Mouse (Mus musculus) stomach, embryonic 16.5 days (tissue): ENCODE data around the gene Vegfa. TPM values are rescaled to one million over a fixed set of nuclear protein-coding genes. Genes with fewer than 3 reads are reported as not detected.
A peak's percentile ranks its signal among the peaks of the same experiment; 100 is the strongest.

Experiments used
- ATAC-seq: fragments of 200-750 bp; cut with Nextera tagmentation; 2 replicates; pipeline ENCODE4 v1.8.0; 2017; ENCODE audit warnings: moderate number of reproducible peaks, moderate TSS enrichment; ENCODE audit not compliant: insufficient read depth, low FRiP score
- H3K27ac ChIP-seq: fragments of 300-500 bp; sonication (generic); 2 replicates; pipeline ENCODE4 v1.5.1; 2014; ENCODE audit warnings: low read length
- H3K27me3 ChIP-seq: fragments of 300-500 bp; sonication (generic); 2 replicates; pipeline ENCODE4 v1.6.1; 2014; ENCODE audit warnings: low read length, control low read depth, mixed read lengths; ENCODE audit not compliant: control insufficient read depth, insufficient read depth
- H3K36me3 ChIP-seq: fragments of 300-500 bp; sonication (generic); 2 replicates; pipeline ENCODE4 v1.6.1; 2014; ENCODE audit warnings: low read length; ENCODE audit not compliant: control insufficient read depth, insufficient read depth
- H3K4me1 ChIP-seq: fragments of 300-500 bp; sonication (generic); 2 replicates; pipeline ENCODE4 v1.6.1; 2014; ENCODE audit warnings: low read length, control low read depth, mixed read lengths; ENCODE audit not compliant: control insufficient read depth, insufficient read depth
- H3K4me2 ChIP-seq: fragments of 300-500 bp; sonication (generic); 2 replicates; pipeline ENCODE4 v1.6.1; 2014; ENCODE audit warnings: low read depth, low read length, mixed read lengths
- H3K4me3 ChIP-seq: fragments of 300-500 bp; sonication (generic); replicated peaks from 2 replicates; pipeline ENCODE4 v1.5.1; 2014; ENCODE audit warnings: mild to moderate bottlenecking, low read length
- H3K9ac ChIP-seq: fragments of 300-500 bp; sonication (generic); 2 replicates; pipeline ENCODE4 v1.6.1; 2014; ENCODE audit warnings: low read length
- H3K9me3 ChIP-seq: fragments of 300-500 bp; sonication (generic); replicated peaks from 2 replicates; pipeline ENCODE4 v1.6.1; 2016; ENCODE audit warnings: low read length, control low read depth; ENCODE audit not compliant: control insufficient read depth
- WGBS: fragments of 180-500 bp; shearing (Covaris S2); extraction: QIAGEN DNeasy Blood & Tissue Kit; methylation state at CpG from one replicate; pipeline ENCODE4 v1.1.7; 2014; 5-methylcytosine and 5-hydroxymethylcytosine counted together
- polyA plus RNA-seq: library from polyadenylated mRNA; unstranded; fragments of >200 nt; fragmentation: Nextera tagmentation; extraction: Ambion mirVana; gene quantifications from 2 replicates; pipeline ENCODE4 v1.2.1, GENCODE M21; 2015

Gene Vegfa
- polyA plus RNA-seq, 1 experiment from 2014 or later: 3.9 TPM

DNA sequence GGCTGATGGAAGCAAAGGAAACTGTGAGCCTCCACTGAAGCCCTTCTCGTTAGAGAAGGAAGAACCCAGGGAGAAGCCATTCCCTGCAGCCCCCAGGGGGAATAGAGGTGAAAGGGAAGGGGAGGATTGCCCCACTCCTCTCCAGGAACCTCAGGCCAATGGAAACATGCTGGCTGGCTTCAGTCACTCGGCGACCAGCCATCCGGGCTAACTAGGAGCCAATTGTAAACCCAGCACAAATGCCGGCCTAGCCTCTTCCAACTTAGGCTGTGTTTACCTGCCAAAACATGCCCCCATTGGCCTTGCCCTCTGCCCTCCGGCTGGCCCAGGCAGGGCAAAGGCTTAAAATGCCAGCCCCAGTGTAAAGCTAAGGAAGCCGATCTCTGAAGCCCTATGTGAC lies 24.1 kb upstream of the Vegfa start:
- 59% methylated on average over 7 of the region's 7 CpGs for WGBS

DNA sequence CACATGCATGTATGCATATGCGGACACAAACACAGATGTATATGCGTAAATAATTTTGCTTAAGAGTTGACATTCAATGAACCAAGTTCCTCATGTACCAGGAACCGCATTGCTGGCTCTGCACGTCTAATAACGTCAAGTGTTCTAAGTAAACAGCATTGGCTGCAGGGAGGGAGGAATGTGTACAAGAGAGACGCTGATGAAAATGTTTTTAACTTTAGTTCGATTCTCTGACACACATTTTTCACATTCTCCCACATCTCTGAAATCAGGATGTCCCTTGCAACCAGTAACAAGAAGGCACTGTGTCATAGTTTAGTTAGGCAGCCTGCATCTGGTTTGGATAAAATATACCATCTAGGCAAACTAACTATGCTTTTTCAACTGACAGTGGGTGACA lies 23.6 kb upstream of the Vegfa start:
- no peaks in the 10 kb centered on the region for H3K27me3 ChIP-seq
- no peak overlapping the region for H3K4me3 ChIP-seq
- no peak overlapping the region for H3K4me2 ChIP-seq
- H3K9me3 ChIP-seq: no peaks in the 10 kb centered on the region
- no peak for ATAC-seq
- no peaks in the 10 kb centered on the region for H3K36me3 ChIP-seq
- peak overlapping the region; percentile 14; the same call in 1 of the 2 replicates for H3K27ac ChIP-seq
- H3K4me1 ChIP-seq: peaks cover 8% of the 10 kb centered on the region; the same call in 1 of the 2 replicates
- H3K9ac ChIP-seq: no peak overlapping the region
- WGBS: 44% methylated on average over 7 of the region's 7 CpGs

More for the DNA sequence above, 24.1 kb upstream of the Vegfa start:
- ATAC-seq: no peak
- Histone ChIP-seq H3K4me2 (no peak overlapping the region), H3K4me3 (no peak overlapping the region), H3K9ac (0 out of 2 replicates have a peak overlapping the region, but pooled peaks have one; percentile 31), H3K9me3 (no peaks in the 10 kb centered on the region), H3K4me1 (peaks cover 8% of the 10 kb centered on the region; the same call in 1 of the 2 replicates), H3K27me3 (no peaks in the 10 kb centered on the region), H3K27ac (peak overlapping the region; percentile 14; the same call in 1 of the 2 replicates), H3K36me3 (no peaks in the 10 kb centered on the region)

DNA sequence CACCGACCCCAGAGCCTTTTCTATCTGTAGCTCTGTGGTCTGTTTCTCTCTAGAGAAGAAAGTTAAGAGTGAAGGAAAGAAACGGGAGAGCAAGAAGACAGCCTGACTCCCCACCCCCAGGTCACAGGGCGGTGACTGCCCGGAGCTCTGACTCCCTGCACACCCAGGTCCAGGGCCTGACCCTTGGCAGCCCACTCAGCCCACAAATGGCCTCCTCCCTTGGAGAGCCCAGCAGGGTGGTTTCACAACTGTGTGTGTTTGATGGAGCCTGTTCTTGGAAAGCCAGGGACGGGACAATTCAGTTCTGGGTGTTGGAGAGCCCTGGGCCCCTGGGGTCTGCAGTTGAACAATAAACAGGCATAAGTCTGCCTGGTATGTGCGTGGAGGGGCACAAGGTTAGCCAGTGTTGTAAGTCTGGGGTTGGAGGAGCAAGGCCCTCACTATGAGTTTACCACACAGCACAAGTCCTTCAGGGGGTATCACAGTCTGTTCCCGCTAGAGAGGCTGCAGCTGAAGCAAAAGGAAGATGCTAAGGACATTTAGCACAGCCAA lies 21.2 kb upstream of the Vegfa start:
- no peaks in the 10 kb centered on the region for H3K36me3 ChIP-seq
- peaks cover 8% of the 10 kb centered on the region; the same call in 1 of the 2 replicates for H3K4me1 ChIP-seq
- H3K9me3 ChIP-seq: no peaks in the 10 kb centered on the region
- H3K9ac ChIP-seq: no peak overlapping the region
- ATAC-seq: no peak
- 76% methylated on average over 7 of the region's 7 CpGs for WGBS
- no peaks in the 10 kb centered on the region for H3K27me3 ChIP-seq
- H3K27ac ChIP-seq: no peak overlapping the region
- no peak overlapping the region for H3K4me3 ChIP-seq
- no peak overlapping the region for H3K4me2 ChIP-seq

DNA sequence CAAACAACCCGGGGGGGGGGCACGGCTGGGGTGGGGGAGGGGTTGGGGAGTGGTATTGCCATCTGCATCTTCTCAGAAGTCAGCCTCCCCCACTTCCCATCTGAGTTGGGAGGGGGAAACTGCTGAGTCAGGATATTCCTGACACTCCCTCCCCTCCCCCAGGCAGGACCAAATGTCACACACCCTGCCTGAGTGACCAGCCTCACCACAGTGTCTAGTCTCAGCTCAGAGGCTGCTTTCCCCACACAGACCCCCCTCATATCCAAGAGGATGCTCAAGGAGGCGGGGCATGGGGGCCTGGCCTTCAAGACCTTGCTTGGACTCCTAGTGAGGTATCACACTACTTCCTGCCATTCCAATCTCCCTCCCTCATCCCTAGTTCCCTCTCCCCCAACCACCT lies 20.0 kb upstream of the Vegfa start:
- no peak overlapping the region for H3K9ac ChIP-seq
- no peaks in the 10 kb centered on the region for H3K27me3 ChIP-seq
- H3K4me3 ChIP-seq: no peak overlapping the region
- no peak for ATAC-seq
- 30% methylated on average over 3 of the region's 3 CpGs for WGBS
- H3K27ac ChIP-seq: no peak overlapping the region
- peaks cover 8% of the 10 kb centered on the region; the same call in 1 of the 2 replicates for H3K4me1 ChIP-seq
- H3K9me3 ChIP-seq: 0 out of 2 replicates have a peak, but pooled peaks cover 3% of the 10 kb centered on the region
- no peak overlapping the region for H3K4me2 ChIP-seq
- no peaks in the 10 kb centered on the region for H3K36me3 ChIP-seq

DNA sequence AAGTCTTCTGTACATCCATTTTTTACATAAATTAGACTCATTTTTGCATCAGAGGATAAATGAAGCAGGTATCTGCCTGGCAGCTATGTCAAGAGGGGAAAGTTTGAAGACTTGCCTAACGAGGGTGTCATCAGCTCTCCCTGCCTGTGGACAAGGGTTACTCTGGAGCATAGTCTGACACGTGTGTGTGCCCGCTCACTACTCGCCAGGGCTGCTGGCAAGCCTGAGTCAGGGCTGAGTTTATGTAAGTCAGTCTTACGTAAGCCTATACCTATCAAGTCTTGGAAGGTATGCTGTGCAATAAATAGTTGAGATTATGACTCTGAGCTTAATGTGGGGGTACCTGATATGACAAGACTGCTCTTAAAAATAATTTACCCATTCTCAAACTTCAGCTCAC lies 19.2 kb upstream of the Vegfa start:
- 61% methylated on average over 5 of the region's 5 CpGs for WGBS
- Histone ChIP-seq H3K4me1 (peaks cover 6% of the 10 kb centered on the region; the same call in 1 of the 2 replicates), H3K9me3 (0 out of 2 replicates have a peak, but pooled peaks cover 3% of the 10 kb centered on the region), H3K4me2 (no peak overlapping the region), H3K27me3 (no peaks in the 10 kb centered on the region), H3K4me3 (no peak overlapping the region), H3K36me3 (no peaks in the 10 kb centered on the region), H3K27ac (no peak overlapping the region), H3K9ac (no peak overlapping the region)
- ATAC-seq: no peak

DNA sequence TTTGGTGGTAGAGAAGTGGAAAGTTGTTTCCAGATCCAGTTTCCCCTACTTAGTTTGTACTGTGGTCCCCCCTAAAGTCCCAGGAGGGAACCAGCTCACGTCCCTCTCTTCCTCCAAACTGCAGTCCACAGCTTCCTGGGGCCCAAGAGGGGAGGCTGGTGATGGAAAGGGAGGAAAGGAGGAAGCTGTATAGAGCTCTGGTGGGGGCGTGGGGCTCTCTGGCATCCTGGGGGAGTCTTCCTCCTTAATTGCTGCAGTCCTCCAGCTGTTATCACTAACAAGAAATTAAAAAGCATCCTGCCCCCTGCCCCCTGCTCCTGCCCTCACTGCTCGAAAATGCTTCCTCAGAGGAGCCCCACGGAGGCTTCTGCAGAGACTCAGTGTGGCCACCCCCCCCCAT lies 17.4 kb upstream of the Vegfa start:
- H3K27ac ChIP-seq: no peak overlapping the region
- H3K27me3 ChIP-seq: no peaks in the 10 kb centered on the region
- no peak overlapping the region for H3K9ac ChIP-seq
- peaks cover 5% of the 10 kb centered on the region; the same call in 1 of the 2 replicates for H3K4me1 ChIP-seq
- no peaks in the 10 kb centered on the region for H3K36me3 ChIP-seq
- ATAC-seq: peak; percentile 55; the same call in 1 of the 2 replicates
- H3K4me2 ChIP-seq: no peak overlapping the region
- H3K4me3 ChIP-seq: no peak overlapping the region
- H3K9me3 ChIP-seq: 0 out of 2 replicates have a peak, but pooled peaks cover 3% of the 10 kb centered on the region
- 26% methylated on average over 4 of the region's 4 CpGs for WGBS

DNA sequence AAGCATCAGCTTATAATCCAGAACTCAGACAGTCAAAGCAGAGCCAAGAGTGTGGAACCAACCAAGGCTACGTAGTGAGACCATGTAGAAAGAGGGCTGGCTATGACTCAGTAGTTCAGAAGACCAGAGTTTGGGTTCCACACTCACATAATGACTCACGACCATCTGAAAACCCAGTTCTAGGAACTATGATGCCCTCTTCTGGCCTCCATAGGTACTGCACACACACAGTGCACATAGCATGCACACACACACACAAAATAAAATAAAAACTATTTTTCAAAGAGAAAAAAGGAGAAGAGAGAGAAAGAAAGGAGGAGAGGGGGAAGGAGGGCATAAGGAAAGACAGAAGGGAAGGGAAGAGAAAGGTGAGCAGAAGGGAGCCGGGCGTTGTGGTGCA lies 16.0 kb upstream of the Vegfa start:
- peaks cover 5% of the 10 kb centered on the region; the same call in 1 of the 2 replicates for H3K4me1 ChIP-seq
- H3K9me3 ChIP-seq: 0 out of 2 replicates have a peak, but pooled peaks cover 3% of the 10 kb centered on the region
- H3K4me2 ChIP-seq: no peak overlapping the region
- no peak overlapping the region for H3K27ac ChIP-seq
- WGBS: 94% methylated on average over 4 of the region's 4 CpGs
- ATAC-seq: no peak
- no peaks in the 10 kb centered on the region for H3K36me3 ChIP-seq
- no peak overlapping the region for H3K9ac ChIP-seq
- H3K27me3 ChIP-seq: no peaks in the 10 kb centered on the region
- no peak overlapping the region for H3K4me3 ChIP-seq

DNA sequence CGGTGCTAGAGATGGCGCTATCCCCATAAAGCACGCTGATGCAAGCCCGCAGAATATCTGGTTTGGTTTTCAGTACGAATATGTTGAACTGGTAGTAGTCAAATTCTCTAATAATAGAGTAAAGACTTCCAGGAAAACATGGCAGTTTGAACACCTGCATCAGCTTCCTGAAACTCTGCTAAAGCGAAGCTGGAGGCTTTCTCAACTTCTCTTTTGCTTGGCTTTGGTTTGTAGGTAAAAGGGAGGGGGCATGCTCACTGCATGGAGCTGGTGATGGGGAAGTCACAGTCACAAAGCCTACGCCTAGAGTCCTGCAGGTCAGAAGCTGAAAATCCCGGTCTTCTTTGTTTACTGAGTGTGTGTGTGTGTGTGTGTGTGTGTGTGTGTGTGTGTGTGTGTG lies 13.6 kb upstream of the Vegfa start:
- Histone ChIP-seq H3K9me3 (0 out of 2 replicates have a peak, but pooled peaks cover 3% of the 10 kb centered on the region), H3K36me3 (no peaks in the 10 kb centered on the region), H3K27ac (no peak overlapping the region), H3K27me3 (no peaks in the 10 kb centered on the region), H3K4me3 (no peak overlapping the region), H3K4me2 (no peak overlapping the region), H3K4me1 (0 out of 2 replicates have a peak, but pooled peaks cover 4% of the 10 kb centered on the region), H3K9ac (no peak overlapping the region)
- no peak for ATAC-seq
- 71% methylated on average over 8 of the region's 8 CpGs for WGBS

DNA sequence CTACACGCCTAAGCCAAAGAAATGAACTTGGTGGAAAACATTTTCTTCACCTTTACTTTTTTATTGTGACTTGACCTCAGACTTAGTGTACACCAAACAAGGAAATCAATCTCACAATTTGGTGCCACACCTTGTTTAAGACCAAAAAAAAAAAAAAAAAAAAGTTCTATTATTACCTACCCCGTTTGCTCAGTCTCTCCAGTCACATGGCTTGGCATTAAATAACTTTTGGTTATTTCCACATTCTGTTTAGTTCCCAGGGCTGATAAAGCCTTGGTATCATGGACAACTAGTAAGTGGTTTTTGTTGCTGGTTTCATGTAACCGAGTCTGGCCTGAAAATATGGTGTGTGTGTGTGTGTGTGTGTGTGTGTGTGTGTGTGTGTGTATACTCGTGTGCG lies 12.8 kb upstream of the Vegfa start:
- Histone ChIP-seq H3K4me1 (0 out of 2 replicates have a peak, but pooled peaks cover 4% of the 10 kb centered on the region), H3K27me3 (no peaks in the 10 kb centered on the region), H3K4me3 (no peak overlapping the region), H3K4me2 (no peak overlapping the region), H3K36me3 (no peaks in the 10 kb centered on the region), H3K9ac (no peak overlapping the region), H3K27ac (no peak overlapping the region), H3K9me3 (0 out of 2 replicates have a peak, but pooled peaks cover 3% of the 10 kb centered on the region)
- ATAC-seq: no peak
- 82% methylated on average over 5 of the region's 5 CpGs for WGBS
